Mouse (Mus musculus): Measurements from ENCODE around the gene Iqca. TPM values are rescaled to one million over a fixed set of nuclear protein-coding genes. Genes with fewer than 3 reads are reported as not detected.

The Iqca gene
- polyA plus RNA-seq, 1 experiment: 0.52 TPM

GRCm38 (mm10) chr1:90132402-90132801, 20.8 kb downstream of the Iqca start:
- peak; percentile 50 for DNase-seq (ENCODE audit: low read depth)
- TF ChIP-seq POLR2A (IDR thresholded peaks at IDR 0.05; ENCODE audit: borderline replicate concordance, extremely low read depth, insufficient read depth, insufficient read length, poor library complexity, severe bottlenecking) (no peak), CTCF (IDR thresholded peaks at IDR 0.05; ENCODE audit: borderline replicate concordance, extremely low read depth, insufficient read depth, insufficient read length) (no peak)

GRCm38 (mm10) chr1:90131982-90132381, 21.2 kb downstream of the Iqca start:
- TF ChIP-seq CTCF (IDR thresholded peaks at IDR 0.05; ENCODE audit: borderline replicate concordance, extremely low read depth, insufficient read depth, insufficient read length) (no peak), POLR2A (IDR thresholded peaks at IDR 0.05; ENCODE audit: borderline replicate concordance, extremely low read depth, insufficient read depth, insufficient read length, poor library complexity, severe bottlenecking) (no peak)
- DNase-seq (ENCODE audit: low read depth): no peak

DNA sequence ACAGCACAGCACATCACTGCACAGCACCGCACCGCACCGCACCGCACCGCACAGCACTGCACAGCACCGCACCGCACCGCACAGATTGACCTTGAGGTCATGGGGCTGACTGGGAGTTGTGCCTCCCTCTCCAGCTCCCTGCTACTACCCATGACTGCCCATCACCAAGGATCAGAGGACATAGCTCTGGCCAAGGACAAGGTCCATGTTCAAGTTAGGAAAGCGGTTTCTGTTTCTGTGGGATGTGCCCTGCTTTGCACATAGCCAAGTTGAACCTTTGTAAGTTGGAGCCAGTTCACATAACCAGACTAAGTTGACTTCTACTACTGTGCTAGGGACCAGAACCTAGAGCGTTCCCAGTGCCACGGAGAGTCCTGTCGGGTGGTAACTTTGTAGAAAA, 28.6 kb downstream of the Iqca start:
- no peak for TF ChIP-seq CTCF (IDR thresholded peaks at IDR 0.05; ENCODE audit: borderline replicate concordance, extremely low read depth, insufficient read depth, insufficient read length)
- TF ChIP-seq POLR2A (IDR thresholded peaks at IDR 0.05; ENCODE audit: borderline replicate concordance, extremely low read depth, insufficient read depth, insufficient read length, poor library complexity, severe bottlenecking): no peak
- DNase-seq (ENCODE audit: low read depth): no peak

GRCm38 (mm10) chr1:90120706-90121105, 32.5 kb downstream of the Iqca start:
- DNase-seq (ENCODE audit: low read depth): peak; percentile 18
- TF ChIP-seq CTCF (IDR thresholded peaks at IDR 0.05; ENCODE audit: borderline replicate concordance, extremely low read depth, insufficient read depth, insufficient read length) (no peak), POLR2A (IDR thresholded peaks at IDR 0.05; ENCODE audit: borderline replicate concordance, extremely low read depth, insufficient read depth, insufficient read length, poor library complexity, severe bottlenecking) (no peak)

- TF ChIP-seq POLR2A (IDR thresholded peaks at IDR 0.05; ENCODE audit: borderline replicate concordance, extremely low read depth, insufficient read depth, insufficient read length, poor library complexity, severe bottlenecking) (no peak), CTCF (IDR thresholded peaks at IDR 0.05; ENCODE audit: borderline replicate concordance, extremely low read depth, insufficient read depth, insufficient read length) (no peak)
- DNase-seq (ENCODE audit: low read depth): no peak
These were observed 34.0 kb downstream of the Iqca start for GRCm38 (mm10) chr1:90119214-90119613.

GRCm38 (mm10) chr1:90117207-90117606, 36.0 kb downstream of the Iqca start:
- DNase-seq (ENCODE audit: low read depth): no peak
- TF ChIP-seq CTCF (IDR thresholded peaks at IDR 0.05; ENCODE audit: borderline replicate concordance, extremely low read depth, insufficient read depth, insufficient read length) (no peak), POLR2A (IDR thresholded peaks at IDR 0.05; ENCODE audit: borderline replicate concordance, extremely low read depth, insufficient read depth, insufficient read length, poor library complexity, severe bottlenecking) (no peak)

DNA sequence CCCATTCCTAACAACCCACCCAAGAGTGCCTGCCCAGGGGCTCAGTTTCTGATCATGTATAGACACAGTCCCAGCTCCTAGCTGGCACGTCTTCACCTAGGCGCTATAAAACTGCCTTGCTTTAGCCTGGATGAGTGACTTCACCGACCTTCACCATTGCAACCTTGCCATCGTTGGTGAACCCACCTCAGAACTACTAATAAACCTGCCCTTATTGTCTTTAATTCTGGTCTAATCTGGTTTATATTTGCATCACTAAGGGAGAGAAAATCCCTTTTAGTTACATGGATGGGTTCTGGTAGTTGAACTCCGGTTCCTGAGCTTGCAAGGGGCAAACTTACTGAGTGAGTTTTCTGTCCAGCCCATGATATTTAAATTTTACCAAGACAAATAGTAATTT, 38.6 kb downstream of the Iqca start:
- TF ChIP-seq POLR2A (IDR thresholded peaks at IDR 0.05; ENCODE audit: borderline replicate concordance, extremely low read depth, insufficient read depth, insufficient read length, poor library complexity, severe bottlenecking) (no peak), CTCF (IDR thresholded peaks at IDR 0.05; ENCODE audit: borderline replicate concordance, extremely low read depth, insufficient read depth, insufficient read length) (no peak)
- DNase-seq (ENCODE audit: low read depth): no peak

DNA sequence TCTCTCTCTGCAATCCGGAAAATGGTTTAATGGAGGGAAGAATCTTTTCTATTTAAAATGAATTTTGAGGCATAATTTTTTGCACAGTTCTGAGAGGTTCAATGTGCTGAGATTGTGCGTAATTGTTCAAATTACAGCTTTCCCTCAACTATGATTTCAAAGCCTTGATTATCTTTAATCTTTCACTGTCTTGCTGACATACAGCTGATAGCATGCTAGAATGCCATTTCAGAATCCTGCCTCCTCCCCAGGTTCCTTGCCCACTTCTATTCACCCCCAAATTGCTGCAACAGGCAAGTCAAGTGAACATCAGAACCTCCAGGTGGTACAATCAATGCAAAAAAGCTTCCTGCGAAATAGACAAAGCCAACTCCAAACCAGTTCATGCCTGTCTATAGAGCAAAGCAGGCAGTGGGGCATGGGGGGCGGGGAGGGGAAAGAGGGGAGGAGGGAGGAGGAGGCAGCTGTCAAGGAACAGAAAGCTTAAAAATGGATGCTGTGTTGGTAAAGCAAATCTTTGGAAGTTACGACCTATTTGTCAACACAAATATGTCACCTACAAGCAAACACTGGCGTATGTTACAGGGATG, 39.5 kb downstream of the Iqca start:
- peak; percentile 71 for DNase-seq (ENCODE audit: low read depth)
- no peak for TF ChIP-seq CTCF (IDR thresholded peaks at IDR 0.05; ENCODE audit: borderline replicate concordance, extremely low read depth, insufficient read depth, insufficient read length)
- no peak for TF ChIP-seq POLR2A (IDR thresholded peaks at IDR 0.05; ENCODE audit: borderline replicate concordance, extremely low read depth, insufficient read depth, insufficient read length, poor library complexity, severe bottlenecking)

- TF ChIP-seq POLR2A (IDR thresholded peaks at IDR 0.05; ENCODE audit: borderline replicate concordance, extremely low read depth, insufficient read depth, insufficient read length, poor library complexity, severe bottlenecking) (no peak), CTCF (IDR thresholded peaks at IDR 0.05; ENCODE audit: borderline replicate concordance, extremely low read depth, insufficient read depth, insufficient read length) (no peak)
- no peak for DNase-seq (ENCODE audit: low read depth)
These were observed 40.5 kb downstream of the Iqca start for GRCm38 (mm10) chr1:90112669-90113068.

- DNase-seq (ENCODE audit: low read depth): peak; percentile 78
- TF ChIP-seq POLR2A (IDR thresholded peaks at IDR 0.05; ENCODE audit: borderline replicate concordance, extremely low read depth, insufficient read depth, insufficient read length, poor library complexity, severe bottlenecking) (no peak), CTCF (IDR thresholded peaks at IDR 0.05; ENCODE audit: borderline replicate concordance, extremely low read depth, insufficient read depth, insufficient read length) (no peak)
These were observed 41.9 kb downstream of the Iqca start for GRCm38 (mm10) chr1:90111198-90111839.

DNA sequence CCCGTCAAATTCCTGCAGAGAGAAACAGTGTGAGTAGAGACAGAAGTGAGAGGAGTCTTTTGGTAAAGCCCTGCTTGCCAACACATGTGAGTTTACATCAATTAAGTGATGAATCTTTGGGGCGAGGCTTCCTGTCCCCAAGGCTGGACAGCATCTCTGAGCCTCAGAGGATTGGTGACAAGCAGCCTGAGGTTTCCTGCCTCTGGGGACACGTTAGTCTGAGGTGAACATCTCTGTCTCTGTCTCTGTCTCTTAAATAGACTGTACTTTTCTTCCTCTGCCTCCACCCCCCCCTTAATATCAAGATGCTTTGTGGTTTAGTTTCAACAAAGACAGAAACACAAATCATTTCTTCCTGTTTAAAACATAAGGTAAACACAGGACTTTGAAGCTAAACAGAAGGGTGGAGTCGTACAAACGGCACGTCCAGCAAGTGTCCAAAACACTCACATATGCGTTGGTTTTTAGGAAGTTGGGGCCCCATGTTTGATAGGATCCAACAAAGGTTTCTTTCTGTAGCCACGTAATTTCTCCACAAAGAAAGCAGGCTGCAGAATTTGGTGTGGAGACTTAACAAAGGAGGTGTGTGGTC, 49.2 kb downstream of the Iqca start:
- TF ChIP-seq POLR2A (IDR thresholded peaks at IDR 0.05; ENCODE audit: borderline replicate concordance, extremely low read depth, insufficient read depth, insufficient read length, poor library complexity, severe bottlenecking) (no peak), CTCF (IDR thresholded peaks at IDR 0.05; ENCODE audit: borderline replicate concordance, extremely low read depth, insufficient read depth, insufficient read length) (no peak)
- DNase-seq (ENCODE audit: low read depth): no peak

All from brain, embryonic 14.5 days (tissue).